Mouse (Mus musculus) regulatory T cell (primary cell): ENCODE results near the gene Pde7b.

Experiments
- in situ Hi-C: fragments of 300-600 bp; cut with MboI, MseI; formaldehyde crosslinking; loops from one replicate; pipeline ENCODE4 v1.15.1; 2025; ENCODE audit warnings: high pct_unique_total_duplicates

The Pde7b gene

DNA sequence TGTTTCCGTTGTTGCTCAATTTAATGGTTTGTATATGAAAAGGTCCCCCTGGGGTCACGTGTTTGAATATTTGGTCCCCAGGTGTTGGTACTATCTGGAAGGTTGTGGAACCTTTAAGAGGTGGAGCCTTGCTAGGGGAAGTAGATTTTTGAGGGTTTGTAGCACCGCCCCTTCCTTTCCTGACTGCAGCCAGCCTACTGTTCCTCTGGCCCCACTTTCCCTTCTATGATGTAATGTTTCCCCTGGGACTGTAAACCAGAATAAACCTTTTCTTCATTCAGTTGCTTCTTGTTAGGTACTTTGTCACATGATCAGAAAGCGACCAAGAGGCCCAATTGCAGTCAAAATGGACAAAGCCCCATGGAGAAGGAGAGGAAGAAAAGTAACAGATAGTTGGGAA, 229.8 kb downstream of the Pde7b start:
- in situ Hi-C loops = no loop called here

DNA sequence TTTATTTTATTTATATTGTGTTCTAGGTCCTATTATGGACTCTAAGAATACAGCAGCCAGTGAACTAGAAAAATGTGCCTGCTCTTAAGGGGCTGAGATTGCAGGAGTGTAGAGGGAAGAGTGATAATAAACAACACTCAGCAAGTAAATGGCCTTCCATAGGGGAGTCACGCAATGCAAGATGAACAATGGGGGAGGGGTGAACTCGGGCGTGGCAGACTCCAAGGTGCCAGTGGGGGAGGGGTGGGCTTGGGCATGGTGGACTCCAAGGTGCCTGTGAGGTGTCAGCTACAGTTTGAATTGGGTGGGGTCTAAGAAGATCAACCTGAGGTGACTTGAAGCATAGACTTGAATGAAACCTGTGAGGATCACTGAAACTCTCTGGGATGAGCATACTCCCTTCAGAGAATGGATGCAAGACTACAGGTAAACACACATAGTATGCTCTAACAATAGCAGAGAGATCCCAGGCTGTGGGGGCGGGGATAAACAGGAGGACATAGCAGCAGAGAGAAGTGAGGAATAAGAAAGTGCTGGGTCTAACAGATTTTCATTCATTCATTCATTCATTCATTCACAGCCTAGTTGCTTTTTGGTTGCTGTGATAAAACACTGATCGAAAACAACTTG, 230.9 kb downstream of the Pde7b start:
- in situ Hi-C loops = no loop called here

DNA sequence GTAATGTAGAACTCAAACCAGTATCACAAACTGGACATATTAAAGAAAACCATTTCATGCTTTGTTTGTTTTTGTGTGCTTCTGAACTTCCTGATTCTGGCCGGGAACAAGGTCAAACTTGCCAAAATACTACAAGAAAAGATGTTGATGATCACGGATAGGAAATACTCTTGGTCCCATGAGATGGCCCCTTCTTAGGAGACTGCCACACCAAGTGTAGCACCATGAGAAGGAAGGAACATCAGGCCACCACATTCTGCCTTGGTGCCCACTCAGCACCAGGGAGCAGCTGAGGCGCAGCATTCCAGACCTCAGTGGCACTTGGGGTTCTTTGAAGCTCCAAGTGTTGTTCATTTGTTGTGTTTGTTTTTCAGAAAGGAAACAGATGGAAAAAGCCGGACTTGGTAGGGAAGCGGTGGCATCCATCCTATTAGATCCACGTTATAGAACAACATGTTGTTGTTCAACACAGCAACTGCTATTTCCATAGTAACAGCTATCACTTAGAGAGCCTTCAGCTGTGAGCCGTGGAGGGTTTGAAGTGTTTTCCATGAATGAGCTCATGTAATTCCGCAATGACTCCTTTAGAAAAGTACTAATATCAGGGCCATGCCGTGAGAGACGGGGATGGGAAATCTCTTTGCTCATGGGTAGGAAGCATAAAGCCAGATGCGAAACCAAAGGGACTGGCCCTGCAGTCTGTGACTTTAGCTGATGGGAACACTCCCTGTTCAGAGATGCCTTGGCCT, 232.5 kb downstream of the Pde7b start:
- in situ Hi-C loops = no loop called here

DNA sequence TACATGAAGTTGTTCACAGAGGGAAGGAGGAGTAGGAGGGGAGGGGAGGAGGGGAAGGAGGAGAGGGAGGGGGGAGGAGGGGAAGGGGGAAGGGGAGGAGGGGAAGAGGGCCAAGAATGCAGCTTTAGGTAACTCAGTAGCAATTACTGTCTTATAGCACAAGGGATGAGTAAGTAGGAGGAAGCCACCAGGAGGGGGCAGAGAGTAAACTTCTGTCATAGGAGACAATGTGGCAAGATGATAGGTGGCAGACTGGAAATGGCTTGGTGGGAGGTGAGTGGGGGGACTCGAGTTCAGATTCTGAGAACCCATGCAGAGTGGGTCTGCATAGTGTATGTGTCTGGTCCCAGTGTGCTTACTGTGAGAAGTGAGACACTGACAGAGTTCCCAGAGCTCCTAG, 234.1 kb downstream of the Pde7b start:
- in situ Hi-C loops = no loop called here

DNA sequence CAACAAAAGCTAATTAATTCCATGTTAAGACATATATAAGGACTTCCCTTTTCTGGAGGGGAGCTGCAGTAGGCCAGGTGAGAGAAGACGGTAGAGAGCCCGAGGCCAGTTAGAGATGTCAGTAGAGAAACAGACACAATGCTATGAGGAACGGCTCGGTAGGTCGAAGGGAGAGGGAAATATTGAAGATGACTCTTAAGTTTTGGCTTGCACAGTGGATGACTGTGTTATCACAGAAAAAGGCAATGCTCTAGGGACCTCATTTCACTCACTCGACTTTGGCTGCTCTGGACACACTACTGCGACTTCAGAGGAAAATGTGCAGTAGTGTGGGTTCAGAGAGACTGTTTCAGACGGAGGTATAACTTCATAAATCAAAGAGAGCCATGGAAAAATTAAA, 234.6 kb downstream of the Pde7b start:
- in situ Hi-C loops = no loop called here

DNA sequence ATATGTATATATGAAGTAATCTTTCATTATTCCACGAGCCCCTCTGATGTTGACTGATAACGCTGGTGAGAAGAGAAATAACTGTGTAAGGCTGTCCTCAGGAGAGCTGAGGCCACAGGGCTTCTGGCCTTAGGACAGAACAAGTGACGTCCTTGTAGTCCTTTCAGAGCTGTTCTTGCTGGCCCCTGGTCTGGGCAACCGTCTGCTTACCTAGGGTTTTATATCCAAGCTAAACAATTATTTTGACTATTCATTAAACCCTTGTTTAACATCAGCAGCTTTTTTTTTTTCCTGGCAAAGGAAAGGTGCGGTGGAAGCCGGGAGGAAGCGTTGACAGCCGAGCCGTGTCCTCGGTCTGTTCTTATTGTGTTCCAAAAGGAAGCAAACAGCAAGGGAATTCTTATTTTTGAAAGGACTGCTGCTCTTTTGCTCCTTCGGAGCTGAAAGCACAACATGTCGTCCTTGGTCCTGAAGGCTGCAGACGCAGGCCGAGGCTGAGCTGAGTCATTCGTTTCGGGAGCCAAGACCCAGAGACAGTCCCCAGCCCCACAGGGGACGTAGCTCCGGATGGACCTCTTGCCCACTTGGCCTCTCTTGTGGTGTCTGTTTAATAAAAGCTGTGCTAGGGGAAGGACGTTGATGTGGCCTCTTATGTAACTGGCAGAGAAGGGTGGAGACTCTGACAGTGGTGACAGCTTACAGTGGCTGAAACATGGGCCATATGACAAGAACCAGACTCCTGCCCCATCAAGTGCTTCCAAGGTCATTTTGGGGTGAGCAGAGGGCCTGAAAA, 238.2 kb downstream of the Pde7b start:
- in situ Hi-C loops = no loop called here

DNA sequence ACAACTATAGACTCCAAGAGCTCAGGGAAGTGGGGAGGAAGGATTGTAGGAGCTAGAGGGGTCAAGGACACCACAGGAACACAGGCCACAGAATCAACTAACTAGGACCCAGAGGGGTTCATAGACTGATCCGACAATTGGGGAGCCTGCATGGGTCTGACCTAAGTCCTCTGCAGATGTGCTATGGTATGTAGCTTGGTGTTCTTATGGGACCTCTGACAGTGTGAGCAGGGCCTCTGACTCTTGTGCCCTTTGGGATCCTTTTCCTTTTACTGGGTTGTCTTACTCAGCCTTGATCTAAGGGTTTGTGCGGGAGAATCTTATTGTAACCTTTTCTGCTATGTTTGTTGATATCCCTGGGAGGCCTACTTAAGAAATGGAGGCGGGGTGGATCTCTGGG, 239.1 kb downstream of the Pde7b start:
- in situ Hi-C loops = no loop called here

DNA sequence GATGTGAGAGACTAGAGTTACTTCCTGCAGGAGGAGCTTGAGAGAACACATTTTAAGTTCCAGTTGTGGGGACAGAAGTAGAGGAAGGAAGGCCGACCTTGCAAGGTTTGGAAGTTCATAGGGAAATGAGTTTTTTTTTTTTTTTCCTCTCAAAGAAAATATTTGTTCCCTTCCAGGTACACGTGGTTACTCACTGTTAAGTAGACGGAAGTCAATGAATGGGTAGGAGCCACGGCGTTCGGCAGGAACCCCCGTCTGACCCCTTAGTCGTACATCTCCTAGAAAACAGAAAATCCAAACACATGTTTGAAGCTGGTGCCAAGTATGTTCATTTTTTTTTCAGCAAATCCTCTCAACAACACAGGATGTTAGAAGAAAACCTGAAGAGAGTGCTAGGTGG, 245.4 kb downstream of the Pde7b start:
- in situ Hi-C loops = no loop called here

DNA sequence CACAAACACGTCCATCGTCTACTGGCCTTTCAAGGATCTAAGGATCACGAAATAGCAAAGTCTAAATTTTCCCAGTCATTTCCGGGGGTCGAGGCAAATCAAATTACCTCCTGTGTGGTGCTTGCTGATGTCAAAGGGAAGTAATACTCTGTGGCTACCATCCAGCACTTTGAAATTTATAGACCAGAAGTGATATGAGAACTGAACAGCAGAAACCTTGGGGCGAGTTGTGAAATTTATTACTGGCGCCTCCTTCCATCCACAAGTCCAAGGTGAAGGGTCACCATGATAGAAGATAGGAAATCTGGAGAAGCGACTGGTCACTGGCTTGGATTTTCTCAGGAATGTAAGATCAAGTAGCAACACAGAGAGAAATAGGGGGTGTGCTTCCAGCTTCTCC, 246.4 kb downstream of the Pde7b start:
- in situ Hi-C loops = no loop called here

DNA sequence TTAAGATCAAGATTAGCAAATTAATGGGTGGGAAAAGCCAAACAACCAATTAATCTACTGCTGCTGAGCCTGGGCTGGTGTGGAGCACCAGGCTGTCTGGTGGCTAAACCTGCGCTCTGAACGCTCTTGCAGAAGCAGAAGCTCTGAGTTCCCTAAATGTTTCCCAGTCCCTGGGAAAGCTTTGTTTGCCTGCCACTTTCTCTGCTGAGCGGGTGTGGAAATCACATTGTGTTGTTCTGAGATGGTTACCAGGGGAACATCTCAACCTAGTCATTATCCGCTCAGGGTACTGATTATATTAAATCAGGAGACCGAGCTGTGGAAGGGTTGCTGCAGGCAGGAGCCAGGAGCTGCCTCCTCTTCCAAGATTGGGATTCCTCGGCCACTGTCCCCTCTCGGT, 250.0 kb downstream of the Pde7b start:
- in situ Hi-C loops = no loop called here

DNA sequence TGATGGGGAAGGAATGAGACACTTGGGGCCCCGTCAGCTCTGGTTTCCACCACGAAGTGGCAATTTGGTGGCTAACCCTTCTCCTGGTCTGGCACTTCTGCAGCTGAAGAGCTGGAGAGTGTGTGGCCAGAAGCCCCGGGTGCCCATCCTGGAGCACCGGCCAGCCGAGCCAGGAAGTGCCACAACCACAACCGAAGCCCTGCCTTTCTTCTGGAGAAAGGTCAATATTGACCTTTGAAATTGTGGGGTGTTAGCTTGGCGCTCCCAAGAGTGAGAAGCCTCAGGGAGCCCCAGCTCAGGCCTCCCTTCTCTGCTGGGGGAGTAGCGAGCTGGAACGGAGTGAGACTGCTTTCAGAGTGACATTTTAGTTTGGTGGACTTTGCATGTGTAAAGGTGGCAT, 250.8 kb downstream of the Pde7b start:
- in situ Hi-C loops = no loop called here

DNA sequence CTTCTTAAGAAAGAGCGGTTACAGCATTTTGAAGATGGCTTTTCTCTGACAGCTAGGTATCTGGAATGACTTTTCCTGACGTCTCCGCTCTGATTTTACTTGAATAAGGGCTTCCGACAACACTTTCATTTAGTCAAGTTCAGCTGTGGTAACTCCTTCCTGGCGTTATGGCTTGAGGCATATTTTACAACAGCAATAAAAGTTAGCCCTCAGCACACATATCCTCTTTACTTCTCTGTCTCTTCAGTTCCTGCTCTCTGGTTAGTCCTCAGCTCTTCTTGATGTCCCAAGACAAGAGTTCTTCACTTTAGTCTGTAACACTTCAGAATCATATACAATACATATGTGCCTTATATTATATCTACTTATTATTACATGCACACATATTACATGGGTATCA, 251.4 kb downstream of the Pde7b start:
- in situ Hi-C loops = no loop called here

DNA sequence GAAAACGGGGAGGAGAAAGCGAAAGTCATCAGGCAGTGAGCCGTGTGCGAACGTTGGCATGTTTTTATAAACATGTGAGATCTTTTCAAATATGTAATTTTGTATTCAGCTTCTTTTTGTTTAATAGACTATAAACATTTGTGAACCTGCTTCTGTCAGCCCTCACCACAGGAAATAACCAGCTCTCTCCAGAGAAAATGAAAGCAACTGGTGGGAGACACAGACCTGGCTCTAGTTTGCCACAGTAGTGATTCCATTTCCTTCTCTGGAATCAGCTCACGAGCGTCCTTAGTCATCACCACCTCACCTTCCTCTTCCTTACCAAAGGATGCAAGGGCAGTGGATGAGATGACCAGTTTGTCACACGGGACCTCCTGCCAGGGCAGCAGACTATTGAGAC, 252.9 kb downstream of the Pde7b start:
- in situ Hi-C loops = no loop called here

DNA sequence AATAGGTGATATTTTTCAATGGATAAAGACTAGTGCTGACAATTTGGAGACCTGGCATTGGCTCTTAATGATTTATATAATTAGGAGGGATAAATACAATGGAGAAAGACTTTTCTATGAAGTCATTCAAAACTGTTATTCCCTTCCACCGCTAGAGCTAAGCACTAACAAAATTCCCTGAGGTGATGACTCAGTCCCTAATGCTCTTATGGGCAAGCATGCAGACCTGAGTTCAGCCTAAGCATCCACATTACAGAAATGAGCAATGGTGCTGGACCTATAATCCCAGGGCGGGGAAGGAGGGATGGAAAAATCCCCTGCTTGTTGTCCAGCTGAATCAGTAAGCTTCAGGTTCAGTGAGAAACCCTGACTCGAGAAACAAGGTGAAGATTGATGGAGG, 260.2 kb downstream of the Pde7b start:
- in situ Hi-C loops = no loop called here

DNA sequence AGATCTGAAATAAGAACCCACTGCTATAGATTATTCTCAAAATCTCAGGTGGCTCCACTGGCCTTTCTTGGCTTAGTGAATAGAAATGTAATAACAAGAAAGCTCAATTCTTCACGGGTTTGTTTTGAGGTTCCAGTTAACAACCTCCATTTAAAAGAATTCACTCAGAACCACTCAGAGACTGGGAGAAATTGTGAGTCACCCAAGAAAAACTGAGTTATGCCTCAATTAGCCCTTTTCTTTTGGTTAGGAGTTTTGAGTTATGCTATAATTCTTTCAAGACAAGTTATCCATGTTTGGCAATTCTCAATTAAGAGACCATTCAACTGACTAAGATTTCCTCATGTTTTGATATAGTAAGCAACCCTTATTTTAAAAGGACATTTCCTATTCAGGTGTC, 260.9 kb downstream of the Pde7b start:
- in situ Hi-C loops = no loop called here

DNA sequence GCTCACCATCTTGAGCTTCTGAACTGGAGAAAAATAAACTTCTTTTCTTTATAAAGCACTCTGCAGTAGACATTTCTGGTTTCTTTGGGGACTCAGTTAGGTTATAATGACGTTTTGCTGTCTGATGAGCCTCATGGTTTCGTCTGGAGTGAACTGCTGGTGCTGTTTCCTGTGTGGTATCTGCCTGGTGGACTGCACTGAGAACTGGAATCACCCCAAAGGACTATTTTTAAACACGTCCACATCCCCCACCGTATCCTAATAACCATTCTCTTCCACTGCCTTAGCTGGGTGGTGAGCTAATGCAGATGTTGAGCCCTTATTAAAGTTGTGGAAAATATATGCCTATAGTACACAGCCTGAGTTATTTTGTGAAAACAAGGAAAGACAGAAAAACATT, 262.3 kb downstream of the Pde7b start:
- in situ Hi-C loops = no loop called here

DNA sequence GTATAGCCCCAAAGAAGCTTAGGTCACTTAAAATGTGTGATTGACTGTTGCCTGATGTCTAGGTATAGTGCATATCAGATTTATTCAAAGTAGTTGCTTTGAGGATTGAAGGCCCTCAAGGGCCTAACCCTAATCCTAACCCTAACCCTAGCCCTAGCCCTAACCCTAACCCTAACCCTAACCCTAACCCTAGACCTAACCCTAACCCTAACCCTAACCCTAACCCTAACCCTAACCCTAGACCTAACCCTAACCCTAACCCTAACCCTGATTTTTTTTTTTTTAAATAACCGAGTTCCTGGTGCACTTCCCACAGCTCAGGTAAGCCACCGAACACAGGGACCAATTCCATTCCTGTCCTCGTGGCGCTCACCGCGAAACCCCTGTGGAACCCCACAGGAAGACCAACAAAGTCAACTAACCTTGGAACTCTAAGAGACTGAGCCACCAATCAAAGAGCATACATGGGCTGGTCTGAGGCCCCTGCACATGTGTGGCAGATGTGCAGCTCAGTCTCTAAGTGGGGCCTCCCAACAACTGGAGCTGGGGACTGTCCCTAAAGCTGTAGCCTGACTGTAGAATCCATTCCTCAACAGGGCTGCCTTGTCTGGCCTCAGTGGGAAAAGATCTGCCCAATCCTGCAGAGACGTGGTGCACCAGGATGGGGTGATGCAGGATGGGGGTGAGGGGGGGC, 265.1 kb downstream of the Pde7b start:
- in situ Hi-C loops = no loop called here

DNA sequence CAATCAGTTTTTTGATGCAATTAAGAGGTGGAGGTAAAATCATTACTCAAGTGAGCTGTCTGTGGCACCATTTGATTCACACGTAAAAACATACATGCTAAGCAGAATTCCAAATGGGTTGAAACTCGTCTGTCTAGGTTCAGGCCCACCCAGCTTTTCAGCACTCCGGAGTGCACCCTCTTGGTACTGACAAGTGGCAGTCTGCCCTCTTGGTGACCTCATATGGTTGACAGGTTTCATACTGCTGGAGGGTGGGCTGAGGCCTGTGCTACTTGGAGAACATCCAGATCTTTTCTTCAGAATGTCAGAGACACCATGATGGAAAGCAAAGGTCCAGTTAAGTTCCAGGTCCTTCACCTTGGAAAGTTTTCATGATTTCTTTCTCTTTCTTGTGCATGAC, 265.7 kb downstream of the Pde7b start:
- in situ Hi-C loops = no loop called here

DNA sequence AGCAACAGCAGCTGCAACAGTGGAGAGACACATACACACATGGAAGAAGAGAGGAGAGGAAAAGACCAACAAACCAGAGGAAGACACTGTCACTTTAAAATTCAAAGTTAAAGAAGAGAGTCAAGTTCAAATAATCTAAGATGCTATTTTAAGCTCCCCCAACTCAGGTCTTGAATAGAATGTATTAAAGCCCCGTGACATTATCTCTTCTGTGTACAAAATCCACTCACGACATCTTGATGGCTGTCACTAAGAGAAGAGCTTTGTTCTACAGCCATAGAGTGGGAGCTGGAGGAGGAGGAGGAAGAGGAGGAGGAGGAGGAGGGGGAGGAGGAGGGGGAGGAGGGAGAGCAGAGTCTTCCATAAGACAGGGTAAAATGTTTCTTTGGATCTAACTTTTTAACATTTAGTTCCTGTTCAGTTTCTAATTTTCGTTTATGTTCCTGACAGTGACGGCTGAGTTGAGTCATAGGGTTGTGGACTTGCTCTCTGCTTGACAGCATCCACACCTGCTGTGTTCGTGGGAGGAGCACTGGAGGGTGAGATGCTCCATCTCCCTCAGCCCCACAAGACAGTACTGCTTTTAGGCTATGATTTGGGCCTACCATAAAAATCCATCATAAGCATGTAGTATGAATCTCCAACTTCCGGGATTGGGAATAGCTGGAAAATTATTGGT, 270.4 kb downstream of the Pde7b start:
- in situ Hi-C loops = no loop called here

DNA sequence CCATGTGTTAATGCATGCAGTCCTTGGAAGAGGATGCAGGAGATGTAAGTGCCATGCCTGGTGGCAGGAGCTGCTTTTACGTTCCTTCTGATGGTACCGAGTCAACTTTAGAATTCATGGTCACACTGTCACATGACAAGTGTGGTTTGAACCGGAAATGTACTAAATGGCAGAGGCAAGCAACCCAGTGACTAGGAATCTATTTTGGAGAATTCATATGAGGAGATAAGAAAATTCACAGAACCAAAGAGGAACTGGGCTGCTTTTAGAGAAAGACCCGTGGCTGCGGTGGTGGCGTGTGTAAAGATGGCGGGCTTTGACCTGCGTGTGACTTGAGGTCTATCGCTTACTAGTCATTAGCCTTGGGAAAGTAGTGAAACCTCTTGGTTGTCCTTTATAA, 287.4 kb downstream of the Pde7b start:
- in situ Hi-C loops = no loop called here

DNA sequence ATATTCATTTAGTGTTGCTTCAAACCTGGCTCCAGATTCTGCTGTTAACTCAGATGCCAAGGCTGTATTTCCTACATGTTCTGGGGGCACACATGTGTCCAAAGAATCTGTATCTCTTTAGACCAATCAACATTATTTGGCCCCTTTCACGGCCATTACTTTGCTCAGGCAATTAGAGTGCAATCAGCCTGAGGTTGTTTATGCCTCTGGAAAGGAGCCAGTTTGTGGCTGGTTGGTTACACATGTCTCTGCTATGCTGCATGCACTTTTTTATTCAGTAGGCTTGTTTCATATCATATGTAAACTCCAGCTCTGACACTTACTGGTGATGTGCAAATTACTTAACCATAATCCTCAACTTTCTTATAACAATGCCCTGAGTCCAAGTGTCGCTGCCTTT, 287.9 kb downstream of the Pde7b start:
- in situ Hi-C loops = no loop called here

DNA sequence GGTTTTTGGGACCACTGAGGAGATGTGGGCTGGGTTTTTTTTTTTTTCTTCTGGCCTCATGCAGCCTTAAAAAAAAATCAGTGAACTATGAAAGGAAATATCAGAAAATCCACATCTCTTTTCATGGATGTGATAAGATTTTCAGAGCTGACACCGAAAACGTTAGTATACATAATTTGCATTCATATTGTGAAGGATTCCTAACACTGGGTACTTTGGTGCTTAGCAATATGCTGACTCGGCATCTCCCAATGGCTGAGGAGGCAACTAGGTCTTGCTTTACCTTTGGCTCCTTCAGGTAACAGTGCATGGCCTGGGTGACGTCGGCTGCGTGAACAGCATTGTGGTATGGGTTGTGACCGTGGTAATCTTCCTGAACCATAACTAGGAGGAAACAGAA, 289.0 kb downstream of the Pde7b start:
- in situ Hi-C loops = no loop called here
